Mouse (Mus musculus) cerebellum, adult 11-12 months (tissue): ENCODE data around the gene Ghdc.

Source experiments
- DNase-seq: peaks from one replicate; pipeline ENCODE4 v3.0.0; 2022

Gene Ghdc

DNA sequence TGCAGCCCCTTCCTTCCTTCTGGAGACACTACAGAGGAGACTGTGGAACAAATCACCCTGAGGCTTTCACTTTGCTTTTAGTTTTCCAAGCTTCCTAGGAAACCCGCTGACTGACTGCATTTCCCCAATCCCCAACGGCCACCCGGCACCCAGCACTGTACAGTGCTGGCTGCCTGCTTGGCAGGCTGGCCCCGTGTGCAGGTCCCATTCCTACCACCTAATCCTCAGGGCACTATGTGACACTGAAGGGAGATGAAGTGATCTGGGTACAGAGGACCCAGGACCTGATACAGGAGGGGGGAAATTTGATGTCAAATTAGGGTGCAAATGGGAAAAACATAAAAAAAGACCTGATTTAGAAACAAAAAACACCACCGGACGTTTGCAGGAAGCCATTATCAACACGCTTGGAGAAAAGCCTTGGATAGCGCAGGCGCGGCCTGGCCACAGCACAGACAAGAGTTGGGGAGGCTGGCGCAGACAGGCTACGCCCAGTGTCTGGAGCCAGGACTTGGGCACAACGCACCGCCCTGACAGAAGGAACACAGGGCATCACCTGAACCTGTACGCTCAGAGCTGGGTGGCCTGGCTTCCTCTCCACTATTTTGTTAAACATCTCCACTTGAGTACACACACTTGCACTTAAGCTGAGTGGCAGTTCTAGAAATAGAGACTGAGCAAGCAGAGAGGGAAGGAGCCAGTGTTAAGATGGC lies 11.2 kb upstream of the Ghdc start:
- no peak for DNase-seq

DNA sequence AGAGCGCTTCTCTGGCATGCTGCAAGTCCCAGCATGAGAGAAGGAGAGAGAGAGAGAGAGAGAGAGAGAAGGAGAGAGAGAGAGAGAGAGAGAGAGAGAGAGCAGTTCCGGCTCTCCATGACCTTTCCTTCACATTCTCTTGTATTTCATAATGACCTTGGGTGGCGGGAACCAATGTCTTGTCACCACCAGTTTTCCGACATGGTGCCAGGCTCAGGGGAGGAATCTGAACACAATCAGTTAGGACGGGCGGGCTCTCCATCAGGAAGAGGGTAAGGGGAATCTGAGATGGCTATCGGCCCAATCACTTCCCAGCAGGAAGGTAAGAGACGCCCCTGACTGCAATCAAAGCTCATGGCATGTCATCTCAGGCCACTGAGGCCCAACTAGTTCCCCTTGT lies 9.5 kb upstream of the Ghdc start:
- DNase-seq, result no peak

DNA sequence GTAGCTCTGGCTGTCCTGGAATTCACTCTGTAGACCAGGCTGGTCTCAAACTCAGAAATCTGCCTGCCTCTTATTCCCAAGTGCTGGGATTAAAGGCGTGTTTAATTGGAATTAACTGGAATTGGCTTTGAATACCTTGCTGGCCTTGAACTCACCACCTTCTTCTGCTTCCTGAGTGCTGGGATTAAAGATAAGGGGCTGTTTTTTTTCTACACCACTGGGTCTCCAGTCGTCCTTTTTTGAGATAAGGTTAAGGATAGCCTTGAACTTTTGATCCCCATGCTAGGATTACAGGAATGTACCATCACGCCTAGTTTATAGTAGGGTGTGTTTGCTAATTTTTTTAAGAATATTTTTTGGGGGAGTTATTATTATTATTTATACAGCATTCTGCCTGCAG lies 7.3 kb upstream of the Ghdc start:
- DNase-seq, result no peak

DNA sequence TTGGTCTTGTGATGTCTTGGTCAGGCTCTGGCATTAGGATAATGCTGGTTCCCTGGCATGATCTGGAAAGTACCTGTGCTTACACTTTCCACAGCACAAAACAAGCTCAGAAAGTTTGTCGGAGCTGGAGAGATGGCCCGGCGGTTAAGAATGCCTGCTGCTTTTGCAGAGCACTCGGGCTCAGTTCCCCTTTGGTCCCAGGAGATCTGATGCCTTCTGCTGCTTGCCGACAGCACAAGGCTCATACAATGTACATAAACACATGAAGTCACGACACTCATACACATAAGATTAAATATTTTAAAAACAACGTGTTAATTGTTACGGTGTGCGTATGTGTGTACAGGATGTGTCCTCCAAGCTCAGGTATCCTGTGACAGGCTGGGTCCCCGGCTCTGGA lies 5.2 kb upstream of the Ghdc start:
- DNase-seq, result no peak

DNA sequence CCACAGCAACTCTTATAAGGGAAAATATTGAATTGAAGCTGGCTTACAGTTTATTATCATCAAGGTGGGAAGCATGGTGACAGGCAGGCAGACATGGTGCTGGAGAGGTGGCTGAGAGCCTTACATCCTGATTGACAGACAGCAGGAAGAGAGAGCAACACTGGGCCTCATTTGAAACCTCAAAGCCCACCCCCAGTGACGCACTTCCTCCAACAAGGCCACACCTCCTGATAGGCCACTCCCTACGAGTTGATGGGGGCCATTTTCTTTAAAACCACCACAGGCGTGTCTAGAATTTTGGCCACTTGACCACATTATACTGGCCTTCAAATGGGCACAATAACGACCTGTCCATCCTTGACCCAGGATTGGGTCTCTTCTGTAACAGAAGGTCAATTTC lies 3.5 kb upstream of the Ghdc start:
- no peak for DNase-seq

DNA sequence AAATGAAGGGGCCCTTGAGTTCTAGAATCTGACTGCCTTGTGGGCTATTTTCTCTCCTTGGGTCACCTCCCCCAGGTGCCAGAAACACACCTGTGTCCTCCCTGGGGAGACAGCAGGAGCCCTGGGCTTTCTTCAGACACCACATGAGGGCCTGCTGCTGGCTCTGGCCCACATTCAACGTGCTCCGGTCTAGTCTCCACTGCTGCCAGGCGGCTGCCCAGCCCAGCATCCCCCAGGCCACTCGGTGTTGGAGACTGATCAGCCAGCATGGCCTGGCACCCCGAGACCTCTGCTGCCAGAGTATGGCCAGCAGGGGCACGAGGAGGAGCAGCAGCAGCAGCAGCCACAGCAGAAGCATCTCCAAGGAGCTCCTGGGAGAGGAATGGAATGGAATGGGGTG lies 777 bp downstream of the Ghdc start:
- no peak for DNase-seq

DNA sequence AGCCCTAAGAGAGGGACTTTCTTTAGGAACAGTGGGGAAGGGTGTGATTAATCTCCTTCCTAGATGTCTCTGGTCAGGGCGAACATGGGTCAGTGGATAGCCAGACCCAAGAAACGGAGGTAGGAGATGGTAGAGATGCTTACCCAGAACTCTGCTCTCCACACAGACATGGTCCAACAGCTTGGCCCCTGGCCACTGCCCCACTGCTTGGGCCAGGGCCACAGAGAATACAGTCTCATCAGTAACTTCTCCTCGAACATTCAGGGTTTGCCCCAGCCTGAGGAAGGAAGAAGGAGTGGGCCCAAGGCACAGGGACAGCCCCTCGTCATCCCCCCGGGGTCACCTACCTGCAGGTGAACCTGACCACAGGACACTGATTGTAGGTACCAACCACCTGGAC lies 2.9 kb downstream of the Ghdc start:
- DNase-seq, result no peak

DNA sequence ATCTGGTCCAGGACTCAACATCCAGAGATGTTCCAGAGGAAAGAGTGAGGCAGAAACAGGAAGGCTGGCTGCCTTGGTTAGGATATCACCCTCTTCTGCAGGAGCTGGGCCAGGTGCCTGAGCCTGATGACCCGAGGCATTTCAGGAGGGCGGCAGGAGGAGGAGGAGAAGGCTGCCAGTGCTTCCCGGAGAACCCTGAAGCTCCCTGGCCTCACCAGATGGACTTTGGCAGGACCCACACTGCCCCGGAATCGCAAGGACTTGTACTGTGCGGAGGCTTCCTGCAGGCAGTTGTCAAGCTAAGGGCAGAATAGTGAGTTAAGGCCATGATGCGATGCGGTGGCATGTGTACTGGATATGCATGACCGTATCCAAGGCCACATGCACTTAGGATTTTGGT lies 4.0 kb downstream of the Ghdc start:
- no peak for DNase-seq

DNA sequence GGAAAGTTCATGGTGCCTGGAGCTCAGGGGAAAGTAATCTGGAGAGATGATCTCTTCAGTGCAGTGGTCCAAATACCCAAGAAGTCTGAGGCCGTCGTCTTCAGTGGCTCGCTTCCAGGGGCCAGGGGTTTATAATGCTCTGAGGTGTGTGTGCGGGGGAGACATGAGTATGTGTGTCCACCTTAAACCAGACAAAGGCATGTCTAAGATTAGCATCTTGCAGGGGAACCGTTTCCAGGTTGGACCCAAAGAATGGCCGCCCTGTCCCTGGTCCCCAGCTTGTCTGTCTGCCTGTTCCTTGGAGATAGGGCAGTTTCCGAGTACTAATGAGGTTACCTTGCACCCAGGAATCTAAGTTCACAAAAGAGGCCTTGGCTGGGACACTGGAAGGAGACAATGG lies 7.9 kb downstream of the Ghdc start, which contains the start of gene Hcrt:
Gene Hcrt (minus strand): TSS at position 101 of the 400 bp plus-strand sequence.
- DNase-seq, result no peak

DNA sequence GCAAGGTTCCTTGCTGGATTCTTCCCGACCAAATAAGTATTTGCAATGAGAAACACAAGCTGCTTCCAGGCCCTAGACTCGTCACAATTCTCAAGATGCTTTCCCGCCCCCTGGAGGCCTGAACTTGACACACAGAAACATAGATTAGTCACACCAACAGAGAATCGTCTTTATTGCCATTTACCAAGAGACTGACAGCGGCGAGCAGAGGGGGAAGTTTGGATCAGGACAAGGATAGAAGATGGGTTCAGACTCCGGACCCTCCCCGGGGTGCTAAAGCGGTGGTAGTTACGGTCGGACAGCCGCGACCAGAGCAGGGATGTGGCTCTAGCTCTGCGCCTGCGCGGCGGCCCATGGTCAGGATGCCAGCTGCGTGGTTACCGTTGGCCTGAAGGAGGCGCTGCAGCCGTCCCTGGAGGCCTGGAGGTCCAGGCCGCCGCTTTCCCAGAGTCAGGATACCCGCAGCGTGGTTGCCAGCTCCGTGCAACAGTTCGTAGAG lies 9.2 kb downstream of the Ghdc start:
- peak; percentile 88 for DNase-seq

DNA sequence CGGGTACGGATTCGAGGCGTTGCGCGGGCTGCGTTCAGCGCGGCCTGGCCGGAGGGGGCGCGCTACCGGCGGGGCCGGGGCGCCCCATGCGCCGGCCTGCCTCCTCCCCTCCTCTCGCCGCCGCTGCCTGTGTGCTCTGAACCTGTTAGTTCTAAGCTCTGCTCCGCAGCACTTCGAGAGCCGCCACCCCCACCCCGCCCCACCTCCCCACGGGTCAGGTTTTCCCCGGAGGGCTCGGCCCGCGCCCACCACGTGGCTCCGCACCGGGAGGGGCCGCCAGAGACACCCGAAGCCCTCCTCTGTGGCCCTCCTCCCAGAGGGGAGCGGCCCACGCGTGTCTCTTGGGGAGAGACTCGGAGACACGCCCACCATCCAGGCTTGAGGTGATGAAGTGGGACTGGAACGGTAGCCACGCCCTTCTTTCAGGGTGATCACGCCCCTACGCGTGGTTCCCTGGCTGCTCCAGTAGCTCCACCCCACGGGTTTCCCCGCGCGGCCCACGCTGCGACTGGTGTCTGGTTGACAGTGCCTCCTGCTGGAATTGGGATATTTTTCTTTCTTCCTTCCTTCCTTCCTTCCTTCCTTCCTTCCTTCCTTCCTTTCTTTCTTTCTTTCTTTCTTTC lies 11.0 kb downstream of the Ghdc start, which contains the start of gene Kcnh4:
Gene Kcnh4 (minus strand): TSS at position 332 of the 623 bp plus-strand sequence.
- peak; percentile 60 for DNase-seq

DNA sequence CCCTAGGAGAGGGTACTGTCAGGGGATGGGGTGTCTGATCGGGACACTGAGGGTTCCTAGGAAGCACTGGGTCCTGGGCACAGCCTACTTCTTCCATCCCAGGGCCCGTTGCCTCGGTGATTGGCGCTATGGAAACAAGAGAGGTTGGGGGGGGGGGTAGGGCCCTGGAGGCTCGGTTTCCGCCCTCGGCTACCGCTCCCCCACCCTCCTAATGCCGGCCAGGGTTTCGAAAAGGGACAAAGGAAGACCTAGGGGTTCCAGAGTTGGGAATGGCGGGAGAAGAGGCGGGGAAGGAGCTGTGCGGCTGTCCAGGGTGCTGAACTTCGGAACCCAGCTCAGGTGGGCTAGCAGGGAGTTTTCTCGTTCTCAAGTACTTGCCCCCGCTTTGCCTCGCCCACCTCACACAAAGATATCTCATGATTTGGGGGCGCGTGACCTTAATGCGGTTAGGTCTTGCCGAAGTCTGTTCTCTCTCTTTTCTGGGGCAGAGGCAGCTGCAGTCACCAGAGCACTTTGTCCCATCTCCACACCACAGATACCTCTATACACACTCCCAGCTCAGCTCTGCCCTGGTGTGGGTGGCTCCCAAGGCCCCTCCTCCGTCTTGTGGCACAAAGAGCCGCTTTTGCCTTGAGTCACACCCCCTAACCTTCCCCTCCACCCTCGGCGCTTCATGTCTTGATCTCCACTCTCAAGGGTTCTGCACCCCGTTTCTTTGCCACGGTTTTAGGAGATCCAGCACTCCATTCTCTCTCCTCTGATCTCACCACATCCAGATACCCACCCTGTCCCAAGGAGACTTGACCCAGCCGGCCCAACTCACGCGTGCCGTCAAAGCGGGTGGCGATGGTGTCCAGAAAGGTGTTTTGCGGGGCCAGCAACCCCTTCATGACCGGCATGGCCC lies 11.8 kb downstream of the Ghdc start:
- DNase-seq, result no peak

DNA sequence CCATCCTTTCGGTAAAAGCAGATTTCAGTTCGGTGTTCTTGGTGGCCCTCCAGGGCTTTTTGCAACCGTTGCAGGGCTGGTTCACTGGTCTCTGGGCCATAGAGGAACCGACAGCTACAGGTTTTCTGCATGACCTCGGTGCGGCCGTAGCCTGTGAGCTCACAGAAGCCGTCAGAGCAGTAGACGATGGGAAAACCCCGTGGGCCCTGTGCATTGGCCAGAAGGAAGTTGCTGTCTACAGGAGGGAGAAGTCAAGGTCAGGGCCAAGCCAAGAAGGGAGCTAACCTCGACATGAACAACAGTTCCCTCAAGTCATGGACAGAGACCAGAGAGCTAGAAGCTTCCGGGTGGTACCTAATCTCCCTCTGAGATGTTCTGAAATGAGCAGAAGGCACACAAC lies 13.2 kb downstream of the Ghdc start:
- no peak for DNase-seq

DNA sequence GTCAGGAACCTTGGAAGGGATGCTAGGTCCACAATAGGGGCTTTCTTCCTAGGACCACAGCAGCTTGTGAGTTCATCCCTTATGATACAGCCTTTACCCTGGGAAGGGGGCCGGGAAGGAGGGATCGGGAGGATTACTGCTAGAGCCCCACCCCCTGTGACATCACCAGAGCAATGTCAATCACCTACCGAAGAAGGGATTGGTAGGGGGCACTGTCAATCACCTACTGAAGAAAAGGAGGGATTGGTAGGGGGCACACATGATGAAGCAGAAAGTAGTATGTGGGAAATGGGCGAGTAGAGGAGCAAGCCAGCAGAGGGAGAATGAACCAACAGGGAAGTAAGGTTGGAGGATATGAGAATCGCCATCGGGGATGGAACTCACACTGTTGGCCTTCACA lies 14.3 kb downstream of the Ghdc start:
- no peak for DNase-seq

DNA sequence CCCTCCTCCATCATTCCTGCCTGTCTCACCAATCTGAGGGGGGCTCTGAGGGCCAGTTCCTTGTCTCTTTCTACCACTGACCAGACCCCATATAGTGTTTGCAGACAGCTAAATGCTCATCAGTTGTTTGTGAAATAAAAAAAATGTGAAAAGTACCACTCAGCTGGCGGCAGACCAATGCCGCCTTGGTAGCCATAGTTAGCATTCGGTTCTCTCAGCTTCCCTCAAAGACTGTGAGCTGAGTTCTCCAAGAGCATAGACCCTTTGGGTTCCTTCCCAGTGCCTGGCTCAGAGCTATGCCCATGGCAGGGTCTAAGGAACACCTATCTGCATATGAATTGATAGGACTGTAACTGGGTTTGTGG lies 16.1 kb downstream of the Ghdc start:
- DNase-seq, result no peak

DNA sequence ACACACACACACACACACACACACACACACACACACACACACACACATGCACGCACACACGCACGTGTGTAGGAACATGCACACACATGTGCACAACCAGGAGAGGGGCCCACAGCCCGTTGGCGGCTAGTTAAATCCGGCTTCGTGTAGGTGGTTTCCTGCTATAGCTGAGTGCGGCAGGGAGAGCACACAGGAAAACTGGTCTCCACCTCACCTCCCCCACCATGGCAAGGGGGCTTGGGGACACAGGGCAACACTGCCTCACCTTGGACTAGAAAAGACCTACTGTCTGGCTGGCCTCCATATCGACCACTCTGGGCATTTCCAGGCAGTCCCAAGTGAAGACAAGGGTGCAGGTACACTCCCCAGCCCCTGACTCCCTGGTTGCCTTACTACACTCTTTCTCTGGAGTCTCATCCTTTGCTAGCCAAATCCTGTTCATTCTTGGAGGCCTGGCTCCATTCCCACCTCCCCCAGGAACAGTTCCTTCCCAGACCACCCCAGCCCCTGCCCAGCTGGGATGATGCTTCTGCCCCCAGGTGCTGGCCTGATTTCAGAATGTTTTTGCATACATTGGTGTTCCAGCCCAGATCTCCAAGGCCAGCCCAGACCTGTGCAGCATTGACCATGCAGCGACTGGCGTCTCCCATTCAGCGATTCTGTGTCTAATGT lies 16.6 kb downstream of the Ghdc start:
- DNase-seq, result no peak

DNA sequence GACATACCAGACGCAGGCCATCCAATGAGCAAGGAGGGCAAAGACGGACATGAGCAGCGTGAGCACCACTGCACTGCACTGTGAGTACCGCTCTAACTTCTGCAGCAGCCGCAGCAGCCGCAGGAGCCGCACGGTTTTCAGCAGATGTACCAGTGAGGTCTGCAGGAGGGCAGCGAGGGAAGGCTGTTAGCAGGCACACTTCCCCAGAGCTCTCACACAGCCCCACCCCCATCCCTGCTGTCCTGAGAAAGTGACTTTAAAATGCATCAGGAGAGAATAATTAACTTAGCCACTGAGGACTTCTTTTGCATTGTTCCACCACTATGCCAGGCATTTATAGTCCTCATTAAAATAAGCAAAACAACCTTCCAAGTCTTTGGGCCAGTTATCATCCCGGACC lies 18.5 kb downstream of the Ghdc start:
- no peak for DNase-seq

DNA sequence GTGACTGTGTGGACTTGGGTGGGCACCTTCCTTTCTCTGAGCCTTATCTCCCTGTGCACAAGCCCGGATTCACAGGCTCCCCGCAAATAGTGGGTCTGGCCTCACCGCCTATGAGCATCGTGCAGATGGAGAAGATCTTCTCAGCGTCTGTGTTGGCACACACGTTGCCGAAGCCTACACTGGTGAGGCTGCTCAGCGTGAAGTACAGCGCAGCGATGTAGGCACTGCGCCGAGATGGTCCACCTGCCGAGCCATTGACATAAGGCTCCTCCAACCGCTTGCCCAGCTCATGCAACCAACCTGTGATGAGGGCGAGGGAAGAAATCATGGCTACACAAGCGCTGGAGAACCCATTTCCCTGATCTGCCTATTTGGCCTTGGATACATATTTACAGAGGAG lies 20.6 kb downstream of the Ghdc start:
- no peak for DNase-seq

DNA sequence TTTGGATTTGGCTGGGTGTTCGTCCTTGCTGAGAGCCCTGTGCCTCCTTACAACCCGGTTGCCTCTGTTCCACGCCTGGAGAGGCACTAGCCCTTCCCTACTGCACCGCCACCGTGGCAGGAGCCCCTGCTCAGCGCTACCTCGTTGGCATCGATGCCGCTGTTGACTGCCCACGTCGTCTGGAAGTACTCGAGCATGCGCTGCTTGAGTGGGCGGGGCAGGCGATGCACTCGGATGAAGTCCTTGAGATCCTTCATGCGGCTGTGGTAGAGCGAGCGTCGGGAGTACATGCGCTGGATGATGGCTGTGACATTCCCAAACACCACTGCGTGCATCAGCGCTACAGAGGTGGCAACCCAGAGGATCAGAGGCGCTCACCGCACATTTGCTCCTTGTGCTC lies 21.3 kb downstream of the Ghdc start:
- DNase-seq, result no peak

DNA sequence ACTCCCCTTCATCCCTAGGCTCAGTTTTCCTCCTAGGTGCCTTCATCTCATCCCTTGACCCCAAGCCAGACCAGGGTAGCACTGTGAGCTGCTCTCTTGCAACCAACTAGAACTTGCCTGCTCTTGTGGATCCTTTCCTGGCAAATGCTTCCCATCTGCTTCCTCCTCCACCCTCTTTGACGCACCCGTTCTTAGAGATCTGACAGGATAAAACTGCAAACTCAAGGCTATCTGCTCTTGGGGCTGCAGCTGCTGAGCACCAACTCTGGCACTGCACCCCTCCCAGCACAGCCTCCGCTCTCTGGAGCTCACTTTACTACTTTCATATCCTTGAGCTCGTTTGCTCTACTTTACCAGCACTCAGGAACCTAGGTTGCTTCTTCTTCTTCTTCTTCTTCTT lies 22.1 kb downstream of the Ghdc start:
- no peak for DNase-seq

DNA sequence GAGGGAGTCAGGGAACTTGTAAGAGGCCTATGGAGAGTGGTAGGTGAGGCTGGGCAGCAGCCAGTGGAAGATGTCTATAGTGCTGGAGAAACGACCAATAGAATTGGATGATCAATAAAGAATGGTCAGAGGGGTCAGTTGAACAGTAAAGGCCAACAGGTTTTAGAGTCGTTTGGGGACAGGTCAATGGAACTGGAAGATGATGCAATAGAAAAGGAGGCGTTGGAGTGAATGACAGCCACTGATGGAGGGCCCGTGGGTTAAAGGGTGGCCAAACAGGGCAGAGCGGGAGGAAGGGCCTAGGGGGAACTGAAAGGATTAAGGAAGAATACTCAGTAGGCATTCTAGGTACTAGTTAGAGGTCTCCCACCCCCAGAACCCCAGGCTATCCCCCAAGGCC lies 23.6 kb downstream of the Ghdc start:
- no peak for DNase-seq

DNA sequence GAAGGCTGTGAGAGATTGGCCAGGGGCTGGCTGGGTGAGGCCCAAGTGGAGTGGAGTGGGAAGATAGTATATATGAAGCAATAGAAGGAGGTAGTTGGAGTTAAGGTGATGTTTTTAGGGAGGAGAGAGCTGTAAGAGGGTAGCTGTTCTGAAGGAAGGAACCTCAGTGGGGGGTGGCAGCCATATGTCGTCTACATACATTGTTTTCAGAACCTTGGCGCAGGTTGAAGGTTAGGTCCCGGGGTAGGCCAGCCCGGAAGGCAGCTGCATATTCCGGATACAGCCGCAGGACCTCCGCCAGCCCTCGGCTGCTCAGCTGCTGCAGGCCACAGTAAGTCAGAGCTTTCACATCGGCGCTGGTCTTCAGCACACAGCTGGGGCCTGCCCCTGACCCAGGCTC lies 24.2 kb downstream of the Ghdc start:
- DNase-seq, result no peak

DNA sequence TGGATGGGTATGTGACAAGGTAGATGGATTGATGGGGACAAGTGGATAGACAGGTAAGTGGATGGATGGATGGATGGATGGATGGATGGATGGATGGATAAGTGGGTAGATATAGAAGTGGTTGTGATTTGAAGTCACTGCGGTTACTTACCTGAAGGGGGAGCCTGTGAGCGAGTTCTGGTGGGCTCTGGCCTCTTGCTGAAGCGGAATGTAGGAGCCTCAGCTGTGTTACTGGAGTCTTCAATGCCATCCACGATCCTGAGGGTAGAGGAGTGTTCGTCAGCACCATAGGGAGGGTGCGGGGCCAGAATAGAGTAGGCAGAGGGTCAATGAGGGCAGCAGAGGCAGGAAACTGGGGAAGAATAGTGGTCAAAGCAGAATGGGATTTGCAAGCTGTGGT lies 25.7 kb downstream of the Ghdc start:
- DNase-seq, result peak; percentile 52
